Mouse (Mus musculus) liver, embryonic 14.5 days (tissue): ENCODE measurements around the gene Bcl2.

Experiments
- CTCF ChIP-seq: IDR thresholded peaks from 2 replicates; pipeline ENCODE4 v1.5.1; 2016; ENCODE audit warnings: antibody characterized with exemption, low read depth, control low read depth
- EP300 ChIP-seq: IDR thresholded peaks from 2 replicates; pipeline ENCODE4 v1.6.1; 2016; ENCODE audit warnings: antibody characterized with exemption, low read depth

DNA sequence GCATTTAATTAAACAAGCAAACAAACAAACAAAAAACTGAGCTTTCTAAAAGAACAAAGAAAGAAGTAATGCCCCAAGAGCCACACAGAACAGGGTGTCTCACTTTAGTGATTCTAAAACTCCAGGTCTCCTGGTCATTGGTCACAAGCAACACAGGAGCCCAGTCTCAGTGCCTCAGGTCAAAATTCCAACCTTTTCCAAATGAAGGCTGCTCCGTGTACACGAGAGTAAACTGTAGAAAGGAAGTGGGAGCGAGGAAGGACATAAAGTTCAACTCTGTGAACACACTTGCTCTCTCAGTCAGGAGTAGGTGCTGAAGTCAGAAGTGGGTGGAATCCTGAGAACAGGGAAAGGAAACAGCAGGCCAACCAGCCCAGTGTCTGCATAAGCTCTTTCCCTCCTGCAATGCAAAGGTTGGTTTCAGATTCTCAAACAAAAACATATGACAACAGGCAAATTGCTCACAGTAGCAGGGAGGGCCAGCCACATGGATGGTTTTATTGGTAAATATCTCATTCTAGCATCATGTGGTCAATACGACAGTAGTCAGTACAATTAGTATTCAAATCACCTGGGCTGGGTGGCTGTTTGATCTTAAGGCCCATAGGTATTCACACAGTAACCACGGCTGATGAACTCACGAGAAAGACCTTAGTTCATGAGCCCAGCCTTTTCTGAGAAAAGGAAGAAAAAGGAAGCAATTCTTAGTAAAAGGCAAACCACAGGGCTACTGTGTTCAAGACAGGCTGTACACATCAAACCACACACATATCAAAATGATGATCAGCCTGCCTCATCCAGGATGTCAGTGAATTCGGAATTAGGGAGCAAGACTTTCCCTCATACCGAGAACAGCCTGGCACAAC lies 101.7 kb downstream of the Bcl2 start:
- TF ChIP-seq EP300 (no peak), CTCF (no peak)
